9 mouse cellular contexts compared by ENCODE assay signal in genomic region chr4:43260096-43260495, GRCm38 (mm10). TPM values are rescaled to one million over a fixed set of nuclear protein-coding genes. Genes with fewer than 3 reads are reported as not detected.
DNase-seq lines count a peak whose midpoint lies in the region.
"Had no signal": no experiment of that assay in that cellular context is flagged by ENCODE, and none has a peak within 500 bp of the region (broad histone marks: within the 10 kb centered on the region; RNA-seq: fewer than 3 reads in every experiment).

No protein-coding gene starts in this region.

- intact Hi-C loops in heart, postnatal 25 days (cut with DNase I) = no loop called here

- DNase-seq in heart, adult 18-20 months = peak; percentile 16 to 23
- DNase-seq in heart, postnatal 25 days (ENCODE audit: low spot score) = no peak
- peak; percentile 66 for DNase-seq in testis, postnatal 10 days (ENCODE audit: low spot score)
- DNase-seq in testis, postnatal 14 days (ENCODE audit: low spot score) = no peak
- DNase-seq in kidney, adult 9 months = peak; percentile 22
- DNase-seq in lung, postnatal 4 days = peak; percentile 23 to 35
- no peak for DNase-seq in cerebellum, adult 18-20 months
- DNase-seq: cerebellum, adult 9-11 months; thymus, postnatal 25 days had no signal

RNA-seq across cellular contexts. Expression of gene Atp8b5, which starts 6.9 kb away (rescaled TPM):
- total RNA-seq in heart, adult 18-20 months (2021) = under 1 TPM in 1 of 2 experiments, not detected in 1; 0.07 TPM
- total RNA-seq in heart, postnatal 25 days (2021) = under 1 TPM in 1 of 2 experiments, not detected in 1; 0.05 TPM

Comparison
In these comparisons a context has a peak if more than half of its experiments do, and no peak if none do; other contexts are left out.
1. DNase-seq: peak in heart, adult 18-20 months (2 of 2), testis, postnatal 10 days (single experiment), kidney, adult 9 months (single experiment) and lung, postnatal 4 days (2 of 2); none in heart, postnatal 25 days (single experiment), testis, postnatal 14 days (single experiment) and cerebellum, adult 18-20 months (0 of 2).